ENCODE assay signal across 21 mouse cellular contexts in genomic region chr9:86916543-86916942, GRCm38 (mm10). TPM values are rescaled to one million over a fixed set of nuclear protein-coding genes. Genes with fewer than 3 reads are reported as not detected.
"Had no signal": no experiment of that assay in that cellular context is flagged by ENCODE, and none has a peak within 500 bp of the region (broad histone marks: within the 10 kb centered on the region; RNA-seq: fewer than 3 reads in every experiment).

No protein-coding gene starts in this region.

- H3K9me3 ChIP-seq: limb, embryonic 12.5 days; limb, embryonic 15.5 days; midbrain, embryonic 12.5 days; midbrain, embryonic 15.5 days; neural tube, embryonic 13.5 days; stomach, embryonic 15.5 days had no signal

- H3K36me3 ChIP-seq: limb, embryonic 12.5 days; limb, embryonic 15.5 days; midbrain, embryonic 12.5 days; midbrain, embryonic 15.5 days; neural tube, embryonic 13.5 days; stomach, embryonic 15.5 days had no signal

- H3K27me3 ChIP-seq: limb, embryonic 12.5 days; limb, embryonic 15.5 days; midbrain, embryonic 12.5 days; midbrain, embryonic 15.5 days; neural tube, embryonic 13.5 days; stomach, embryonic 15.5 days had no signal

- H3K4me3 ChIP-seq: limb, embryonic 12.5 days; limb, embryonic 15.5 days; midbrain, embryonic 12.5 days; midbrain, embryonic 15.5 days; neural tube, embryonic 13.5 days; stomach, embryonic 15.5 days had no signal

- ATAC-seq: liver, postnatal 0 days; lung, postnatal 0 days; midbrain, embryonic 15.5 days had no signal

- H3K4me1 ChIP-seq: limb, embryonic 12.5 days; limb, embryonic 15.5 days; midbrain, embryonic 12.5 days; midbrain, embryonic 15.5 days; neural tube, embryonic 13.5 days; stomach, embryonic 15.5 days had no signal

- H3K4me2 ChIP-seq: limb, embryonic 12.5 days; limb, embryonic 15.5 days; liver, embryonic 11.5 days; lung, embryonic 14.5 days; midbrain, embryonic 12.5 days; midbrain, embryonic 15.5 days; neural tube, embryonic 13.5 days; stomach, embryonic 15.5 days had no signal

- H3K9ac ChIP-seq: limb, embryonic 12.5 days; limb, embryonic 15.5 days; liver, embryonic 14.5 days; liver, postnatal 0 days; lung, embryonic 14.5 days; midbrain, embryonic 12.5 days; midbrain, embryonic 15.5 days; neural tube, embryonic 13.5 days; stomach, embryonic 15.5 days had no signal

- DNase-seq: kidney, postnatal 14 days; kidney, postnatal 4 days; left cerebral cortex, postnatal 4 days; liver, postnatal 0 days; lung, embryonic 14.5 days; retina, postnatal 1 day; right cerebral cortex, postnatal 25 days; spleen, adult 18-20 months; thymus, postnatal 25 days had no signal

- H3K27ac ChIP-seq: limb, embryonic 12.5 days; limb, embryonic 15.5 days; liver, embryonic 14.5 days; macrophage; midbrain, embryonic 12.5 days; midbrain, embryonic 15.5 days; neural tube, embryonic 13.5 days; stomach, embryonic 15.5 days had no signal

RNA-seq across cellular contexts. Expression of gene Snap91, which starts 36.1 kb away (rescaled TPM):
- total RNA-seq: megakaryocyte, adult 5-6 weeks; neutrophil, adult 5-6 weeks had no signal
- polyA plus RNA-seq: liver, postnatal 0 days; macrophage had no signal
